Mouse (Mus musculus) intestine, embryonic 15.5 days (tissue): ENCODE results near the gene Soga1. TPM values are rescaled to one million over a fixed set of nuclear protein-coding genes. Genes with fewer than 3 reads are reported as not detected.

Experiments used
- ATAC-seq: fragments of 200-750 bp; cut with Nextera tagmentation; 2 replicates; pipeline ENCODE4 v1.8.0; 2017; ENCODE audit warnings: moderate TSS enrichment, moderate library complexity
- H3K27ac ChIP-seq: fragments of 300-500 bp; sonication (generic); 2 replicates; pipeline ENCODE4 v1.5.1; 2015; ENCODE audit warnings: mild to moderate bottlenecking, inconsistent platforms
- H3K27me3 ChIP-seq: fragments of 300-500 bp; sonication (generic); replicated peaks from 2 replicates; pipeline ENCODE4 v1.6.1; 2015; ENCODE audit warnings: inconsistent platforms
- H3K36me3 ChIP-seq: fragments of 300-500 bp; sonication (generic); 2 replicates; pipeline ENCODE4 v1.6.1; 2015; ENCODE audit warnings: inconsistent platforms
- H3K4me1 ChIP-seq: fragments of 300-500 bp; sonication (generic); replicated peaks from 2 replicates; pipeline ENCODE4 v1.6.1; 2015; ENCODE audit warnings: inconsistent platforms
- H3K4me2 ChIP-seq: fragments of 300-500 bp; sonication (generic); replicated peaks from 2 replicates; pipeline ENCODE4 v1.6.1; 2015; ENCODE audit warnings: mild to moderate bottlenecking, inconsistent platforms
- H3K4me3 ChIP-seq: fragments of 300-500 bp; sonication (generic); replicated peaks from 2 replicates; pipeline ENCODE4 v1.5.1; 2015; ENCODE audit warnings: inconsistent platforms
- H3K9ac ChIP-seq: fragments of 300-500 bp; sonication (generic); 2 replicates; pipeline ENCODE4 v1.6.1; 2015; ENCODE audit warnings: inconsistent platforms
- H3K9me3 ChIP-seq: fragments of 300-500 bp; sonication (generic); 2 replicates; pipeline ENCODE4 v1.6.1; 2016; ENCODE audit warnings: inconsistent platforms
- WGBS: fragments of 180-500 bp; shearing (Covaris S2); methylation state at CpG from one replicate; pipeline ENCODE4 v1.1.7; 2015; 5-methylcytosine and 5-hydroxymethylcytosine counted together
- polyA plus RNA-seq: library from polyadenylated mRNA; unstranded; fragments of >200 nt; fragmentation: Nextera tagmentation; extraction: Ambion mirVana; gene quantifications from 2 replicates; pipeline ENCODE4 v1.2.1, GENCODE M21; 2015

Gene Soga1
- polyA plus RNA-seq, 1 experiment from 2014 or later: 2.0 TPM

DNA sequence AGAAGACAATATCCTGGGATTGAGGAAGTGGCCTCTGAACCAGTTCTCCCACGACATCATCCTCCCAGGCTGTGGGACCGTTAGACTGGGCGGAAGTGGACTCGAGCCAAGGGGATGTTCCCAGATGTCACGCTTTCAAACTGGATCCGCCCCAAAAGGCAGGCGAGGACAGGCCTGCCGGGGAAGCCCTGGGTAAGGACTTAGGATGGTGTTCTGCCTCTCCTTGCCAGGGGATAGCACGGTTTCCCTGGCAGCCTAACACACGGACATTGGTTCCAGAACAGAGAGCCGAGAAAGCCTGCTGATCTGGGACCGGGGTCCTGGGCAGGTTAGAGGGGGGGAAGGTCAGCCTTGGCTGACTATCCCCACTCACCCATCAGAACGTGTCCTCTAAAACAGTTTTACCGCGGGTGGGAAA lies 1.4 kb downstream of the Soga1 start:
- Histone ChIP-seq H3K27me3 (no peaks in the 10 kb centered on the region), H3K36me3 (no peaks in the 10 kb centered on the region), H3K4me3 (peak overlapping the region; percentile 88), H3K9me3 (no peaks in the 10 kb centered on the region), H3K4me2 (peak overlapping the region; percentile 85), H3K27ac (peak overlapping the region; percentile 95), H3K4me1 (peaks cover 51% of the 10 kb centered on the region), H3K9ac (peak overlapping the region; percentile 89)
- 3% methylated on average over 15 of the region's 15 CpGs for WGBS
- ATAC-seq: peak; percentile 23

DNA sequence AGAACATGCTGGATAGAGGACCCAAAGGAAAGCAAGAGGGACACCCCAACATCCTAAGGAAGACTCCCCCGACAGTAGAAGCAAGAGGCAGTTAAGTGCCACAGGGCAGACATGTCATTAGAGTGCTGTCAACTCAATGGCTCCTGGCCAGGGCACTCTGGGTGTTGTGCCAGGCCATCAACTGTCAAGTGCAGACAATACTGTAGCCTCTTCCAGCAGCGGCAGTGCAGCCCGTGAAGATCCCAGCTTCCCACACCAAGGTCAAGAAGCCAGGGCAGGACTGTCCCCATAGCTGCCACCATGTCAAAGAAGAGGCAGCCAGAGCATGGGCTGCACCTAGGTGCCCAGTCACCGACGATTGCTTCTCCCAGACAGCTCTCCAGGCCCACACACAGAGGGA lies 1.9 kb downstream of the Soga1 start:
- Histone ChIP-seq H3K4me2 (peak overlapping the region; percentile 85), H3K27me3 (no peaks in the 10 kb centered on the region), H3K27ac (peak overlapping the region; percentile 95), H3K4me1 (peaks cover 56% of the 10 kb centered on the region), H3K9me3 (no peaks in the 10 kb centered on the region), H3K4me3 (peak overlapping the region; percentile 88), H3K36me3 (no peaks in the 10 kb centered on the region), H3K9ac (peak overlapping the region; percentile 89)
- 22% methylated on average over 5 of the region's 5 CpGs for WGBS
- ATAC-seq: no peak

DNA sequence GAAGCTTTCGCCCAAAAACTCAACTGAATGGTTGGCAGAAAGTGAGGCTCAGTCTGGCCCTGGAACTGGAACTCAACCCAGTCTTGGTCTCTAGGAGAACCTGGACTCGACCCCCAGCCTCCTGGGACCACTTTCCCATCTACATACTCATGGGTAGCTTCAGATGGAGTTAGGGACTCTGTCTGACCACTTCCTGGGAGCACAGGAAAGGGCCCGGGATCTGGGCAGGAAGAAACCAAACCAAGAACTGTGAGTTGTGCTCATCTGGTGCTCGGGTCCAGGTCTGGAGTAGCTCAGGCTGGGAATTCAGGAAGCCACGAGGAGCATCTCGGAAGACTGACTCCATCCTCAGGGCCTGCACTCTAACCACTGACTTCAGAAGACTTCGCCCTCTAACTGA lies 2.5 kb downstream of the Soga1 start:
- H3K9ac ChIP-seq: 0 out of 2 replicates have a peak overlapping the region, but pooled peaks have one; percentile 89
- no peak for ATAC-seq
- no peaks in the 10 kb centered on the region for H3K9me3 ChIP-seq
- 0 out of 2 replicates have a peak overlapping the region, but pooled peaks have one; percentile 9 for H3K27ac ChIP-seq
- no peak overlapping the region; the same call in 1 of the 2 replicates for H3K4me3 ChIP-seq
- H3K36me3 ChIP-seq: no peaks in the 10 kb centered on the region
- H3K27me3 ChIP-seq: no peaks in the 10 kb centered on the region
- WGBS: 74% methylated on average over 7 of the region's 7 CpGs
- H3K4me2 ChIP-seq: peak overlapping the region; percentile 85
- peaks cover 62% of the 10 kb centered on the region for H3K4me1 ChIP-seq

DNA sequence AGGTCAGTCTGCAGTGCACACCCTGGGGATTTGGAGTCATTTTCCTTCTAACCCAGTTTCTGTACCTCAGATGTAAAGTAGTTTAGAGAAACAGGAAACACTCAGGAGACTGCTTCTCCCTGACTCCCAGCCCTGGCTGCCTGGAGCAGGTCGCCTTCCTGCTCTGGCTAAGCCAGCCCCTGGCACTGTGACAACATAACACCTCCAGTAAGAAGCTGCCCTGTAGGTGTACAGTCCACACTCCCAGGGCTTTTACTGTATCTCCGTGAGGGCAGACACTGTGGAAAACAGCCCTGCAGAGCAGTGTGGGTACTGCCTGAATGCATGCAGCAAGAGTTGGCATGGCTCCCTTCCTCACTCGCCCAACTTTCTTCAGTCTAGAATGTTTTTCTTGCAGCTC lies 3.4 kb downstream of the Soga1 start:
- peak overlapping the region; percentile 27; the same call in 1 of the 2 replicates for H3K27ac ChIP-seq
- no peak overlapping the region for H3K9ac ChIP-seq
- H3K4me1 ChIP-seq: peaks cover 71% of the 10 kb centered on the region

DNA sequence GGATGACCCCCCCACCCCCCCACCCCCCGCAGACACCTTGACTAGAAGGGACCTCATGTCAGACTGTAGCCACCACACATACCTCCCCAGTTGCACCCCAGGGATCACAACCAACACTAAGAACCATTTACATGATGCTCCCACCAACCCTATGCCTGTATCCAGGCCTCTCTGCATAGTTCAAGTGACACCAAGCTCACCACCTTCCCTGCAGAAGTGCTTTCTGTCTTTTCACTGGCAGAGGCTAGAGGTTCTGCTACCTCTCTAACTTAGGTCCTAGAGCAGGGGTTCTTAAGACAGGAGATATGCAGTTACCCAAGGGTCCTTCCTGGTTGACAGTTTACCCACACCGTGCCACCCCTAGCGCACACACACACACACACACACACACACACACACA lies 3.8 kb downstream of the Soga1 start:
- Histone ChIP-seq H3K36me3 (no peaks in the 10 kb centered on the region), H3K27ac (peak overlapping the region; percentile 27; the same call in 1 of the 2 replicates), H3K4me2 (peak overlapping the region; percentile 85), H3K27me3 (no peaks in the 10 kb centered on the region), H3K9ac (no peak overlapping the region), H3K9me3 (no peaks in the 10 kb centered on the region), H3K4me3 (no peak overlapping the region), H3K4me1 (peaks cover 75% of the 10 kb centered on the region)
- 77% methylated on average over 3 of the region's 3 CpGs for WGBS
- no peak for ATAC-seq

More for the DNA sequence above, 3.4 kb downstream of the Soga1 start:
- WGBS: 41% methylated on average over 3 of the region's 3 CpGs
- Histone ChIP-seq H3K4me2 (peak overlapping the region; percentile 85), H3K27me3 (no peaks in the 10 kb centered on the region), H3K36me3 (no peaks in the 10 kb centered on the region), H3K4me3 (no peak overlapping the region; the same call in 1 of the 2 replicates), H3K9me3 (no peaks in the 10 kb centered on the region)
- no peak for ATAC-seq

DNA sequence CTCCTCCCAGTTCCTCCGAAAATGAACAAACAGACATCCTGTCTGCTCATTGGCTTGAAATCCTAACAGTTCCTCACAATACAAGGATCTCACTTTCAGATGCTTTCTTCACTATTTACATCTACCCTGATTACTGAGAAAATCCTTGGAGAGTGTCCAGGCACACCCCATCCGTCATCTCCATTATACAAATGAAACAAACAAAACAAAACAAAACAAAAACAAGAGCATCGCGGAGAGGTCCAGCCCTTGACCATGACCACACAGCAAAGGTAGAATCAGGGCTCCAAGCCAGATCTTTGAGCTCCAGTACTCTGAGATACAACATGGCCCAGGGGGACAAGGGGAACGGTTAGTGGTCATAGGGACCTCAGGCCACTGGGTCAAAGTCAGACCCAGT lies 4.3 kb downstream of the Soga1 start:
- H3K4me1 ChIP-seq: peaks cover 78% of the 10 kb centered on the region
- ATAC-seq: no peak

DNA sequence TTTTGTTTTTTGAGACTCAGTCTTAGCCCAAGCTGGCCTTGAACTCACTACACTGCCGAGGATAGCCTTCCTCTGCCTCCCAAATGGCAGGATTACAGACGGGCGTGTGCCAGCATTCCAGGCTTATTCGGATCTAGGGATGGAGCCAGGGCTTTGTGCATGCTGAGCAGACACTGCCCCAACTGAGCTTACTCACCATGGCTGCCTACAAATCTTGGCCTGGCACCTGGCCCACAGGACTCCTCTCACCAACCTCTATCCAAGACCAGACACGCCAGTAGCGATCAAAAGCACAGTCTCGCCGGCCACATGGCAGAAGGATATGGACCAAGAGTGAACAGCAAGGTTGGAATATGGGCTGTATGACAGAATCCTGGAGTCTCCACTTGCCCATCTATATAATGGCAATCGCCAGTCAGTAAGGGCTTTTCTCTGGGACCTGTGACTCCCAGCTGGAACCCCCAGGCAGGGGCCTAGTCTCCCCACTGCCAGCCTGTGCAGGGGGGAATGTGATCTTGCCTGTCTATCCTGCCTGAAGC lies 4.8 kb downstream of the Soga1 start:
- Histone ChIP-seq H3K4me1 (peaks cover 79% of the 10 kb centered on the region), H3K9me3 (no peaks in the 10 kb centered on the region), H3K27me3 (no peaks in the 10 kb centered on the region), H3K4me3 (no peak overlapping the region), H3K36me3 (no peaks in the 10 kb centered on the region), H3K9ac (no peak overlapping the region), H3K27ac (0 out of 2 replicates have a peak overlapping the region, but pooled peaks have one; percentile 58), H3K4me2 (peak overlapping the region; percentile 85; the same call in 1 of the 2 replicates)
- WGBS: 79% methylated on average over 9 of the region's 9 CpGs
- ATAC-seq: no peak

More for the DNA sequence above, 4.3 kb downstream of the Soga1 start:
- Histone ChIP-seq H3K9ac (no peak overlapping the region), H3K9me3 (no peaks in the 10 kb centered on the region), H3K4me2 (peak overlapping the region; percentile 85; the same call in 1 of the 2 replicates), H3K4me3 (no peak overlapping the region), H3K27me3 (no peaks in the 10 kb centered on the region), H3K36me3 (no peaks in the 10 kb centered on the region), H3K27ac (0 out of 2 replicates have a peak overlapping the region, but pooled peaks have one; percentile 58)
- 63% methylated on average over 5 of the region's 5 CpGs for WGBS

DNA sequence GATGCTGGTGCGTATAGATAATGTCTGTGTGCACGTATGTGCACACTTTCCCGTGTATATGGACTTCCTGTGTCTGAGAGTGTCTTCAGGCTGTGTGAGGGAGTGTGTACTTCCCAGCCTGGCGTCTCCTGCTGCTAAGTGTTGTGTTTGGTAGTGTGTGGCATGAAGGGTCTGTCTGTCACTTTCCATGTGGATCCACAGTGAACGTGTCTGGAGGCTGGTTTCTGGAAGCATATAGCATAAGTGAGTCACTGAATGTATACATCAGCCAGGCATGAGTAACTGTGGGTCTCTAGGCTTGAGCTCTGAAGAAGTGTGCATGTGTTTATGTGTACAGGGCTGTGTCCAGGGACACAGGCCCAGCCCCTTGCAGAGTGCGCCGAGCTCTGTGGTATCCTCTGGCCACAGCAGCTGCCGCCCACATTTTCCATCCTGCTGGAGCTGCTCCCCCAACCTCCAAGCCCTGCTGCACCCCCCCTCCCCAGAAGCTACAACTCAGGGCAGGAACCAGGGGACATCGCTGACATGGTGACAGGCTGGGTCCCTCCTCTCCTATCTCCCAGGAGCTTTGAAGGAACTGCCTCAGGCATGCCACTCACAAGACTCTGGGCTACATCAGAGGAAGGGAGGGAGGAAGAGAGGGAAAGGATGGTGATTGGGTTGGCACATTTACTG lies 5.5 kb downstream of the Soga1 start:
- H3K9ac ChIP-seq: no peak overlapping the region

DNA sequence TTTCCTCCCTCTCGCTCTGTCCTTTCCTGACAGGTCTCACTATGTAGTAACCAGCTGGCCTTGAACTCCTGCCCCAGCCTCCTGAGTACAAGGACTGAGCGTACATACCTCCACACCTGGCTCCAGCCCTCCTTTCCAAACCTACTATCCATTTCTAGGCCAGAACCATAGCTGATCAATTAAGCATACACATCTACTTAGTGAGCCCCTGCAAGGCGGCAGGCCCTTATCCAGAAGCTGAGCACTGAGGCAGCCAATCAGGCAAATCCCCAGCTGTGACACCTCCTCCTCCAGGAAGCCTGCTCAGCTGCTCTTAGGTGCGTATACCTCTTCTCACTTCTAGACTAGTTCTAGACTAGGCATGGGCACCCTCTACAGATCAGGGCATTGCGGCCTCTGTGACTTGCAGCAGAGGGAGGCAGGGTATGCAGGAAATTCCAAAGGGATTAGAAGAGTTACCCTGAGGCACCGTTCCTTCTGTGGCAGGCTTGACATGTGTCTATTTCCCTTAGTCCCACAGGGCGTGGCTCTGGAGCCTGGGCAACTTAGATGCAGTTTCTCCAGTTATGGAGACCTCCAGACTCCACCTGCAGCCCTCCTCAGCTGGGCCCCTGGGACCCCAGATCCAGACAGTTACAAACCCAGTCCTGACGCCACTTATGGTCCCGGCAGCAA lies 6.6 kb downstream of the Soga1 start:
- H3K9me3 ChIP-seq: no peaks in the 10 kb centered on the region
- WGBS: 71% methylated on average over 9 of the region's 9 CpGs
- H3K9ac ChIP-seq: no peak overlapping the region
- peak overlapping the region; percentile 86 for H3K27ac ChIP-seq
- H3K4me3 ChIP-seq: no peak overlapping the region
- no peak for ATAC-seq
- H3K4me1 ChIP-seq: peaks cover 87% of the 10 kb centered on the region
- no peaks in the 10 kb centered on the region for H3K36me3 ChIP-seq
- no peak overlapping the region; the same call in 1 of the 2 replicates for H3K4me2 ChIP-seq
- no peaks in the 10 kb centered on the region for H3K27me3 ChIP-seq

More for the DNA sequence above, 5.5 kb downstream of the Soga1 start:
- no peaks in the 10 kb centered on the region for H3K36me3 ChIP-seq
- H3K4me3 ChIP-seq: no peak overlapping the region
- H3K4me1 ChIP-seq: peaks cover 87% of the 10 kb centered on the region
- no peaks in the 10 kb centered on the region for H3K9me3 ChIP-seq
- 55% methylated on average over 9 of the region's 9 CpGs for WGBS
- no peak overlapping the region; the same call in 1 of the 2 replicates for H3K4me2 ChIP-seq
- no peaks in the 10 kb centered on the region for H3K27me3 ChIP-seq
- 0 out of 2 replicates have a peak overlapping the region, but pooled peaks have one; percentile 27 for H3K27ac ChIP-seq
- ATAC-seq: no peak

DNA sequence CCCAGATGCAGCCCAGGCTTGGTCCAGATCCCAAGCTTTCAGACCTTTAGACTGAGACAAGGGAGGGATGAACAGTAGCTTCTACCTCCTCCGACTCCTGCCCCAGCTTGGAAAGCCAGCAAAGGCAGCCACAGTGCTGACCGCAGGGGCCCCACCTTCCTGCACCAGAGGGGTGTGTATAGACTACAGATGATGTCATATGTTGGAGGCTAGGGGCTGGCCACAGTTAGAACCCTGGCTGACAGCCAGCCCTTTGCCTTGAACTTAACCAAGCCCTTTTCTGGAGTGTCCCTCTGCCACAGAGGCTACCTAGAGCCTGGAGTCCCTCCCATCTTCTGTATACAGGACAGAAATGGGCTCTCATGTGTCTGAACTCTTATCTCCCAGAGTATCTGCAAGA lies 7.5 kb downstream of the Soga1 start:
- peak overlapping the region; percentile 31 for H3K4me2 ChIP-seq
- 12% methylated on average over 2 of the region's 2 CpGs for WGBS
- peak overlapping the region; percentile 8; the same call in 1 of the 2 replicates for H3K9ac ChIP-seq
- no peaks in the 10 kb centered on the region for H3K27me3 ChIP-seq
- H3K9me3 ChIP-seq: no peaks in the 10 kb centered on the region
- ATAC-seq: peak; percentile 72
- H3K4me3 ChIP-seq: no peak overlapping the region
- H3K36me3 ChIP-seq: no peaks in the 10 kb centered on the region
- peaks cover 87% of the 10 kb centered on the region for H3K4me1 ChIP-seq
- H3K27ac ChIP-seq: peak overlapping the region; percentile 86

DNA sequence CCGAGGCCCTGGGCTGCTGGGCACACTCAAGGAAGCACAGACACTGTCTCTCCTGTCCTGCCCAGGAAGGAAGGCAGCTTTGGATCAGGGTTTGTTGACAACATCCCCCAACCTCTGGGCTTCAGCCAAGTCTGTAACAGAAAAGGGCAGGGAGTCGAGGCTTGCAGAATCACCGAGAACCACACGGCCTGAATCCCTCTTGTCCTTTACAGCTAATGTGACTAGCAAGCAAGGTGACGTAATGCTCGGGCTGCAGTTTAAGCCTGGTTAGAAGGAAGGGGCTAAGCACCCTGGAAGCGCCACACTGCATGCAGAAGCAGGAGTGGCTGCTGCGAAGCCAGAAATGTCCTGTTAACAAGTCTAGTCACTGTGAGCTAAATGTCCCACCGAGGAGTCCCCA lies 8.7 kb downstream of the Soga1 start:
- Histone ChIP-seq H3K9ac (no peak overlapping the region), H3K4me3 (no peak overlapping the region), H3K27me3 (no peaks in the 10 kb centered on the region), H3K27ac (peak overlapping the region; percentile 86), H3K36me3 (no peaks in the 10 kb centered on the region), H3K4me1 (peaks cover 85% of the 10 kb centered on the region), H3K4me2 (peak overlapping the region; percentile 31), H3K9me3 (no peaks in the 10 kb centered on the region)
- peak; percentile 34; the same call in 1 of the 2 replicates for ATAC-seq
- 30% methylated on average over 9 of the region's 9 CpGs for WGBS

DNA sequence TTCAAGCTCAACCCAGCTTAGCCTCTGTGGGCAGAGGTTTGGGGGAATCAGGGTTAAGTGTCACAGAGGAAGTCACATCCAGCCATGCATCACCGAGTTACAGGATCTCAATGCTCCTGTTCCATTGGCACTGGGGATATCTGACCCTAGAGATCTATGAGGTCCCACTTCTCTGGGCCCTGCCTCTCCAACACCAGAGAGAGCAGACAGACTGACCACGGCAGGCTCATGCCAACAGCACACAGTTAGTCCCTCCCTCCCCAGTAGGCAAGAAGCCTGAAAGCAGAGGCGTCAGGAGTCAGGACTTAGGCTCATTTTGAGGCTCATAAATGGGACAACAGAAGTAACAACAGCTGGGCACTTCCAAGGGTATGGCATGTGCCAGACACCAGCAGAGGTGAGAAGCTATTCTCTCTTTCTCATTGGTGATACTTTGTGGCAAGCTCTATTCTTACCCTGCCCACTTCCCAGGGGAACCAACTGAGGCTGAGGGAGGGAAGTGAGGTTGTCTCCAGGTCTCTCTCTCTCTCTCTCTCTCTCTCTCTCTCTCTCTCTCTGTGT lies 9.2 kb downstream of the Soga1 start:
- Histone ChIP-seq H3K9ac (0 out of 2 replicates have a peak overlapping the region, but pooled peaks have one; percentile 8), H3K36me3 (no peaks in the 10 kb centered on the region), H3K4me3 (no peak overlapping the region), H3K27ac (peak overlapping the region; percentile 86), H3K4me2 (peak overlapping the region; percentile 31), H3K9me3 (no peaks in the 10 kb centered on the region), H3K27me3 (no peaks in the 10 kb centered on the region), H3K4me1 (peaks cover 86% of the 10 kb centered on the region)
- 44% methylated on average over 3 of the region's 3 CpGs for WGBS
- no peak for ATAC-seq
